Mouse (Mus musculus): Measurements from ENCODE around the gene Asb2. TPM values are rescaled to one million over a fixed set of nuclear protein-coding genes. Genes with fewer than 3 reads are reported as not detected.

Gene Asb2
- total RNA-seq (2014; fragmentation: Nextera tagmentation) (not detected in 2 replicates), total RNA-seq (2017) (0.05 TPM in 1 of 2 replicates, not detected in the other), polyA plus RNA-seq (2012) (not detected in 2 replicates)

GRCm38 (mm10) chr12:103355746-103356414, at the start of gene Asb2:
Gene Asb2, minus strand, starts transcription at chr12:103356001.
- H3K9me3 ChIP-seq (replicated peaks): no peaks in the 10 kb centered on the region
- DNase-seq (ENCODE audit: low spot score) (no peak), ATAC-seq (ENCODE audit: extremely low read depth, insufficient number of reproducible peaks, low FRiP score, poor library complexity, severe bottlenecking) (no peak)
- H3K4me3 ChIP-seq (ENCODE audit: low read depth, low read length): no peak within 1 kb of the TSS
- peaks cover 12% of the 10 kb centered on the region; the same call in 1 of the 2 replicates for H3K27me3 ChIP-seq (ENCODE audit: insufficient read depth, low read length)
- H3K4me1 ChIP-seq (ENCODE audit: insufficient read depth, low read depth, low read length): no peaks in the 10 kb centered on the region
- H3K36me3 ChIP-seq (replicated peaks): no peaks in the 10 kb centered on the region
- TF ChIP-seq CTCF (IDR thresholded peaks at IDR 0.05; ENCODE audit: low read depth, low read length): no peak
- no peak for TF ChIP-seq POLR2AphosphoS5 (IDR thresholded peaks at IDR 0.05; ENCODE audit: insufficient replicate concordance, low read depth, low read length)
- TF ChIP-seq TAL1 (conservative IDR thresholded peaks at IDR 0.05; ENCODE audit: low read depth, low read length): no peak
- no peak for TF ChIP-seq GATA2 (IDR thresholded peaks at IDR 0.05; ENCODE audit: borderline replicate concordance, low read depth, low read length)
- TF ChIP-seq GATA1 (IDR thresholded peaks at IDR 0.05; ENCODE audit: borderline replicate concordance, low read length): no peak

- H3K27me3 ChIP-seq (ENCODE audit: insufficient read depth, low read length): no peaks in the 10 kb centered on the region
- H3K4me3 ChIP-seq (ENCODE audit: low read depth, low read length): no peak overlapping the region
- DNase-seq (ENCODE audit: low spot score): no peak
- H3K9me3 ChIP-seq (replicated peaks): no peaks in the 10 kb centered on the region
- peaks cover 34% of the 10 kb centered on the region for H3K4me1 ChIP-seq (ENCODE audit: insufficient read depth, low read depth, low read length)
- peaks cover 100% of the 10 kb centered on the region for H3K36me3 ChIP-seq (replicated peaks)
- TF ChIP-seq CTCF (IDR thresholded peaks at IDR 0.05; ENCODE audit: low read depth, low read length): no peak
- peak; percentile 85; the same call in 1 of the 2 replicates for TF ChIP-seq POLR2AphosphoS5 (IDR thresholded peaks at IDR 0.05; ENCODE audit: insufficient replicate concordance, low read depth, low read length)
- ATAC-seq (ENCODE audit: extremely low read depth, insufficient number of reproducible peaks, low FRiP score, poor library complexity, severe bottlenecking): no peak
These were observed 48.3 kb upstream of the Asb2 start for GRCm38 (mm10) chr12:103404131-103404530.

- ATAC-seq (ENCODE audit: extremely low read depth, insufficient number of reproducible peaks, low FRiP score, poor library complexity, severe bottlenecking) (no peak), DNase-seq (ENCODE audit: low spot score) (no peak)
- Histone ChIP-seq H3K4me1 (ENCODE audit: insufficient read depth, low read depth, low read length) (peaks cover 65% of the 10 kb centered on the region), H3K9me3 (replicated peaks) (no peaks in the 10 kb centered on the region), H3K36me3 (replicated peaks) (peaks cover 82% of the 10 kb centered on the region), H3K27me3 (ENCODE audit: insufficient read depth, low read length) (no peaks in the 10 kb centered on the region), H3K4me3 (ENCODE audit: low read depth, low read length) (no peak overlapping the region)
- no peak for TF ChIP-seq TAL1 (conservative IDR thresholded peaks at IDR 0.05; ENCODE audit: low read depth, low read length)
- no peak for TF ChIP-seq GATA2 (IDR thresholded peaks at IDR 0.05; ENCODE audit: borderline replicate concordance, low read depth, low read length)
- no peak for TF ChIP-seq GATA1 (IDR thresholded peaks at IDR 0.05; ENCODE audit: borderline replicate concordance, low read length)
- TF ChIP-seq POLR2AphosphoS5 (IDR thresholded peaks at IDR 0.05; ENCODE audit: insufficient replicate concordance, low read depth, low read length): no peak
- TF ChIP-seq CTCF (IDR thresholded peaks at IDR 0.05; ENCODE audit: low read depth, low read length): no peak
These were observed 41.0 kb upstream of the Asb2 start for GRCm38 (mm10) chr12:103396751-103397150.

GRCm38 (mm10) chr12:103395486-103396275, 39.9 kb upstream of the Asb2 start:
- H3K4me3 ChIP-seq (ENCODE audit: low read depth, low read length): no peak overlapping the region; the same call in 1 of the 2 replicates
- H3K4me1 ChIP-seq (ENCODE audit: insufficient read depth, low read depth, low read length): peaks cover 76% of the 10 kb centered on the region
- TF ChIP-seq GATA1 (IDR thresholded peaks at IDR 0.05; ENCODE audit: borderline replicate concordance, low read length) (no peak), TAL1 (conservative IDR thresholded peaks at IDR 0.05; ENCODE audit: low read depth, low read length) (no peak), POLR2AphosphoS5 (IDR thresholded peaks at IDR 0.05; ENCODE audit: insufficient replicate concordance, low read depth, low read length) (no peak)

GRCm38 (mm10) chr12:103393528-103393927, 37.7 kb upstream of the Asb2 start:
- DNase-seq (ENCODE audit: low spot score): peak; percentile 83
- Histone ChIP-seq H3K36me3 (replicated peaks) (peaks cover 64% of the 10 kb centered on the region), H3K4me1 (ENCODE audit: insufficient read depth, low read depth, low read length) (peaks cover 92% of the 10 kb centered on the region), H3K27me3 (ENCODE audit: insufficient read depth, low read length) (no peaks in the 10 kb centered on the region), H3K9me3 (replicated peaks) (no peaks in the 10 kb centered on the region), H3K4me3 (ENCODE audit: low read depth, low read length) (peak overlapping the region; percentile 61; the same call in 1 of the 2 replicates)
- peak; percentile 86 for ATAC-seq (ENCODE audit: extremely low read depth, insufficient number of reproducible peaks, low FRiP score, poor library complexity, severe bottlenecking)
- TF ChIP-seq TAL1 (conservative IDR thresholded peaks at IDR 0.05; ENCODE audit: low read depth, low read length) (peak; percentile 99), POLR2AphosphoS5 (IDR thresholded peaks at IDR 0.05; ENCODE audit: insufficient replicate concordance, low read depth, low read length) (no peak), CTCF (IDR thresholded peaks at IDR 0.05; ENCODE audit: low read depth, low read length) (no peak), GATA2 (IDR thresholded peaks at IDR 0.05; ENCODE audit: borderline replicate concordance, low read depth, low read length) (peak; percentile 46; the same call in 1 of the 2 replicates), GATA1 (IDR thresholded peaks at IDR 0.05; ENCODE audit: borderline replicate concordance, low read length) (no peak)

More at GRCm38 (mm10) chr12:103395486-103396275, 39.9 kb upstream of the Asb2 start:
- Histone ChIP-seq H3K36me3 (replicated peaks) (peaks cover 82% of the 10 kb centered on the region), H3K9me3 (replicated peaks) (no peaks in the 10 kb centered on the region), H3K27me3 (ENCODE audit: insufficient read depth, low read length) (no peaks in the 10 kb centered on the region)
- DNase-seq (ENCODE audit: low spot score) (no peak), ATAC-seq (ENCODE audit: extremely low read depth, insufficient number of reproducible peaks, low FRiP score, poor library complexity, severe bottlenecking) (no peak)

- H3K4me3 ChIP-seq (ENCODE audit: low read depth, low read length): peak overlapping the region; percentile 0; the same call in 1 of the 2 replicates
- no peak for ATAC-seq (ENCODE audit: extremely low read depth, insufficient number of reproducible peaks, low FRiP score, poor library complexity, severe bottlenecking)
- peaks cover 84% of the 10 kb centered on the region for H3K4me1 ChIP-seq (ENCODE audit: insufficient read depth, low read depth, low read length)
- TF ChIP-seq POLR2AphosphoS5 (IDR thresholded peaks at IDR 0.05; ENCODE audit: insufficient replicate concordance, low read depth, low read length): no peak
- peaks cover 46% of the 10 kb centered on the region for H3K36me3 ChIP-seq (replicated peaks)
- no peaks in the 10 kb centered on the region for H3K27me3 ChIP-seq (ENCODE audit: insufficient read depth, low read length)
- H3K9me3 ChIP-seq (replicated peaks): no peaks in the 10 kb centered on the region
- no peak for DNase-seq (ENCODE audit: low spot score)
These were observed 35.3 kb upstream of the Asb2 start for GRCm38 (mm10) chr12:103391098-103391497.

Data from G1E (cell line).